Mouse (Mus musculus) NIH3T3 (cell line): ENCODE data around the gene Auts2.
A peak's percentile ranks its signal among the peaks of the same experiment; 100 is the strongest.

Source experiments
- DNase-seq: peaks from one replicate; pipeline ENCODE4 v3.0.0-alpha.2; 2012; ENCODE audit warnings: low read depth

Gene Auts2

GRCm38 (mm10) chr5:132268351-132268967 is 274.7 kb downstream of the Auts2 start:
- DNase-seq: no peak

- DNase-seq: no peak
Measured at GRCm38 (mm10) chr5:132265015-132265414, 278.1 kb downstream of the Auts2 start.

- DNase-seq: no peak
Measured at GRCm38 (mm10) chr5:132261750-132262149, 281.4 kb downstream of the Auts2 start.

GRCm38 (mm10) chr5:132258882-132259281 is 284.3 kb downstream of the Auts2 start:
- no peak for DNase-seq

- DNase-seq: no peak
Measured at GRCm38 (mm10) chr5:132255579-132255978, 287.6 kb downstream of the Auts2 start.

- DNase-seq: no peak
Measured at GRCm38 (mm10) chr5:132249523-132249922, 293.6 kb downstream of the Auts2 start.

GRCm38 (mm10) chr5:132248069-132248468 is 295.1 kb downstream of the Auts2 start:
- DNase-seq: no peak

- DNase-seq: no peak
Measured at GRCm38 (mm10) chr5:132235460-132235859, 307.7 kb downstream of the Auts2 start.

- no peak for DNase-seq
Measured at GRCm38 (mm10) chr5:132234471-132234870, 308.7 kb downstream of the Auts2 start.

- peak; percentile 40 for DNase-seq
Measured at GRCm38 (mm10) chr5:132231280-132232047, 311.7 kb downstream of the Auts2 start.

- DNase-seq: no peak
Measured at GRCm38 (mm10) chr5:132229644-132230357, 313.3 kb downstream of the Auts2 start.

GRCm38 (mm10) chr5:132229023-132229422 is 314.1 kb downstream of the Auts2 start:
- DNase-seq: no peak

GRCm38 (mm10) chr5:132220376-132220930 is 322.7 kb downstream of the Auts2 start:
- DNase-seq: no peak

GRCm38 (mm10) chr5:132216143-132216542 is 327.0 kb downstream of the Auts2 start:
- DNase-seq: no peak

- no peak for DNase-seq
Measured at GRCm38 (mm10) chr5:132212446-132212845, 330.7 kb downstream of the Auts2 start.

GRCm38 (mm10) chr5:132209694-132210093 is 333.4 kb downstream of the Auts2 start:
- DNase-seq: no peak

GRCm38 (mm10) chr5:132206220-132206619 is 336.9 kb downstream of the Auts2 start:
- DNase-seq: no peak

- no peak for DNase-seq
Measured at GRCm38 (mm10) chr5:132203846-132204245, 339.3 kb downstream of the Auts2 start.

- DNase-seq: no peak
Measured at GRCm38 (mm10) chr5:132201077-132201645, 342.0 kb downstream of the Auts2 start.

GRCm38 (mm10) chr5:132200595-132200994 is 342.5 kb downstream of the Auts2 start:
- no peak for DNase-seq

- DNase-seq: peak; percentile 22
Measured at GRCm38 (mm10) chr5:132195048-132195533, 348.1 kb downstream of the Auts2 start.

GRCm38 (mm10) chr5:132190190-132190589 is 353.0 kb downstream of the Auts2 start:
- DNase-seq: no peak
